Mouse (Mus musculus): ENCODE data around the gene Dab2.

The Dab2 gene

GRCm38 (mm10) chr15:6299554-6299953, at the start of gene Dab2:
Gene Dab2, plus strand, starts transcription at chr15:6299788.
- DNase-seq (ENCODE audit: low spot score in 2 of 2), result no peak

- no peak for DNase-seq (ENCODE audit: low spot score in 2 of 2)
Measured at GRCm38 (mm10) chr15:6253471-6253870, 46.1 kb upstream of the Dab2 start.

- DNase-seq (ENCODE audit: low spot score in 2 of 2), result no peak
Measured at GRCm38 (mm10) chr15:6254383-6254782, 45.2 kb upstream of the Dab2 start.

- DNase-seq (ENCODE audit: low spot score in 2 of 2), result no peak
Measured at GRCm38 (mm10) chr15:6257049-6257448, 42.5 kb upstream of the Dab2 start.

- no peak for DNase-seq (ENCODE audit: low spot score in 2 of 2)
Measured at GRCm38 (mm10) chr15:6259957-6260740, 39.4 kb upstream of the Dab2 start.

GRCm38 (mm10) chr15:6260741-6261430, 38.7 kb upstream of the Dab2 start:
- no peak for DNase-seq (ENCODE audit: low spot score in 2 of 2)

GRCm38 (mm10) chr15:6267147-6267758, 32.3 kb upstream of the Dab2 start:
- DNase-seq (ENCODE audit: low spot score in 2 of 2), result no peak

DNA sequence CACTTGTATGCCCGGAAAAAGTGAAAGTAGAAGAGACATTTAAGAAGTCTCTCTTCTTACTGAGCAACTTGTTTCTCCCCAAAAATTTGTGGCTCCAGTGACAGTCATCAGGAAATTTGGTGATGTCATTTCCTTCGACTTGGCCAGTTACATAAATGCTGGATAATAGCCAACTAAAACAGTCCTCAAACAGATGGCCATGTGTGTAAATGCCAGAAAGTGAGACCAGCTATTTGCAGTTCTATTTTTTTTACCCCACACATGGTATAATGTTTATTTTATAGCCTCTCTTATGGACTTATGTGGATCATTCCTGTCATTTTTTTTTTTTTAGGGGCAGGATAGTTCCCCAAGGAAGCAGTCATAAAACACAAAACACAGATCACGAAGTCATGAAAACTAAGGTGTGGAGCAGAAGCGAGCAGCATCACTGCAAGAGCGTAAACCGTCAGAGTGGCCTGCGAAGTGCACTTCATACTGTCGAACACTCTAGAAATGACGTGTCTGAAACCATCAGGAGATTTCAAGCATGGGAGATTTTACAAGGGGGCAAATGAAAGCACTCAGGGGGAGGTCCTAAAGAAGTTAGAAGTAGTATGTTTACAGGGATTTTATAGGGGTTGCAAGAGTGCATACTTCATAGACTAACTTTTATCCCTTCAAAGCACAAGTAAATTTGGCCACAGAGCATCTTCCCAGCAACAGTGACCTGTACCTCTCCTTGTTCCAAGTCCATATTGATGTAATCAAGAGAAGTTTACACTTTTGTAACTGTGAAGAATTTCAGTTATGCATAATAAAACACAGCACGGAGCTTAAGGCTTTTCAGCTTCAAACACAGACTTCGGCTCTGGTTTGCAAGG, 20.8 kb upstream of the Dab2 start:
- DNase-seq (ENCODE audit: low spot score in 2 of 2), result no peak

GRCm38 (mm10) chr15:6280021-6280451, 19.6 kb upstream of the Dab2 start:
- no peak for DNase-seq (ENCODE audit: low spot score in 2 of 2)

DNA sequence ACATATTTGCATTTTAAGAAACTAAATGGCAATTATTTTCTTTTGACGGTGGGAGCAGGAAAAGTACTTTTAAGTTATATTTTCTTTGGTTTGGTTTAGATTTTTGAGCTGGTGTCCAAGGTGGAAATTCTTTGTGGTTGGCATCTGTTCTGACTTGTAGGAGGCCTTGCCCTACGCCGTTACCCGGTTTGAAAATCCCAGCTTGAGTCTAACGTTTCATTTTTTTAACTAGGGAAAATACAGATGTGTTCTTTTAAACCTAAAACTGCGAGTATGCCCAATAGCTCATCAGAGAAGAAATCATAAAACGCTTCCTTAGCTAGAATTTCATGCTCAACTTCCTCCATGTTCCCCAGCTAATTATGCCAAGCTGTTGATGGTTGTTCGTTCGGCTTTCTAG, 16.3 kb upstream of the Dab2 start:
- no peak for DNase-seq (ENCODE audit: low spot score in 2 of 2)

DNA sequence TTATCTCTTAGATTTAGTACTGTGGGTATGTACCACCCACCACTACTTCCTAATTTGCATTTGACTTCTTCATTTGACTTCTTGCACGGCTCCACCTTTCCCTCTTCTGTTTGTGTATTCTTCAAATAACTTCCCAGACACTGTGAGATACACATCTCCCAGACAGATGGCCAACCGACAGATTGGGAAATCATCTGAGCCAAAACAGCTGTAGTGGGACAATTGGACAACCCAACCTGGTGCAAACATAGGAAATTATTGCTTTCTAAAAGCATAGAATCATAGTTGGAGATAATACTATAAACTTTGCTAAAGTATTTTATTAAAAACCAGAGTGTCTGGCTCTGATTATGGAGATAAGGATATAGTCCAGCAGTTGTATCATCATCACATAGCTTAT, 3.5 kb upstream of the Dab2 start:
- no peak for DNase-seq (ENCODE audit: low spot score in 2 of 2)

GRCm38 (mm10) chr15:6298726-6299125, 862 bp upstream of the Dab2 start:
- DNase-seq (ENCODE audit: low spot score in 2 of 2), result no peak

DNA sequence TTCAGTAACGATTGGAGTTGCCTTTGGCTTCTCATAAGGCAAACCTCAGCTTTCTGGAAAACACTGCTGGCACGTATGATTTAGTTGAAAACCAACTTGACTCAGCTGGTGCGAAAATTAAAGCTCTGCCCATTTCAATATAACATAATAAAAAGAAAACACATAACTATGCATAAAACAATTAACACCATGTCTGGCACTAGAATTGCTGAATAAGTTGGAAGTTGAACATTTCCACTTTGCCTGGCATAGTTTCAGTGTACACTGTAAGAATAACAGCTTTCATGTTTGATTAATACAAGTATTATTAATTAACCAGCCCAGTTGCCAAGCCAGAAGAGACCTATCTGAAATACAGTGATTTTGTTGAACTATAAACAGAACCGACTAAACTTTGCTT, 2.6 kb downstream of the Dab2 start:
- no peak for DNase-seq (ENCODE audit: low spot score in 2 of 2)

DNA sequence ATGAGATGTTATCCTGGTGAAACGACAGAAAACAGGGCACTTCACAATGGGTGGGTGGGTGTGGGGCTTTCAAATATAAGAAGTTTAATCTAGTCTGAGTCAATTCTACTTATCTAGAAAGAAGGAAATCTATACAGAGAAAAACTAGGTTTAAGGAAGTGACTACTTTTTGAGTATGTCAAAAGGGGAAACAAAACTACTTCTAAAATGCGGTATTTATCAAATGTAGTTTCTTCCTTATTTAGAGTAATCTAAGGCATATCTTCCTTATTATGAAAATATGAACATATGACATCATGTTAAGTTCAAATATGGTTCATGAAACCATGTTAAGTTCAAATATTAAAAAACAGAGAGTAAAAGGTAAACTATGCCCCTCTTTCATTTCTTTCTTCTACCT, 4.2 kb downstream of the Dab2 start:
- DNase-seq (ENCODE audit: low spot score in 2 of 2), result no peak

DNA sequence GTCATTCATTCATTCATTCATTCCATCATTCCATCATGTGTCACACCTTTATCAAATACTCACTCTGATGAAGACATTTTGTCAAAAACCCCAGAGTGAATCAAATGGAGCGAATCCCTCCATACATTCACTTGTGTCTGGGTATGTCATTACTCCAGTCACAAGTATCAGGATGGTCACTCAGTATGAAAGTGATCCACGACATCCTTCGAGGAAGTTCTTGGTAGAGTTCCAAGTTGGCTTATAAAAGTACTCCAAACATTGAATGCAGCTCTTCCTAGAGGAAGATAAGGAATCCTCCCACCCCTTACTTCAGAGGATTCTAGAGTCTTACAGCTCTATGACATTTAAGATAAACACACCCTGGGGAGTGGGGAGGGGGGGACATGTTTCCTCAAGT, 10.0 kb downstream of the Dab2 start:
- no peak for DNase-seq (ENCODE audit: low spot score in 2 of 2)

- no peak for DNase-seq (ENCODE audit: low spot score in 2 of 2)
Measured at GRCm38 (mm10) chr15:6310417-6310816, 10.8 kb downstream of the Dab2 start.

DNA sequence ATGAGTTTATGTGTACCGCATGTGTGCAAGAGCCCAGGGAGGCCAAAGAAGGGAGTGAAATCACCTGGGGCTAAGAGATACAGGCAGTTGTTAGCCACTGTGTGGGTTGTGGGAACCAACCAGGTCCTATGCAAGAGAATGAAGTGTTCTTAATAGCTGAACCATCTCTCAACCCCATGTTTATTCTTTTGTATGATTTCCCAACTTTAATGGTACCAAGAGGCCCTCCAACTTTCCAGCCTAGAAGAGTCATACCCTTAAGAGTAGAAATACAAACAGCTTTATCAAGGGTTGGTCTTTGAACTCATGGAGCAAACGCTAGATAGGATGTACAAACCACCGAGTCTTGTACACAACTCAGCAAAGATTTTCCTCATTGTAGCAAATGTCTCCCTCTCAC, 12.8 kb downstream of the Dab2 start:
- no peak for DNase-seq (ENCODE audit: low spot score in 2 of 2)

GRCm38 (mm10) chr15:6319352-6319751, 19.8 kb downstream of the Dab2 start:
- no peak for DNase-seq (ENCODE audit: low spot score in 2 of 2)

DNA sequence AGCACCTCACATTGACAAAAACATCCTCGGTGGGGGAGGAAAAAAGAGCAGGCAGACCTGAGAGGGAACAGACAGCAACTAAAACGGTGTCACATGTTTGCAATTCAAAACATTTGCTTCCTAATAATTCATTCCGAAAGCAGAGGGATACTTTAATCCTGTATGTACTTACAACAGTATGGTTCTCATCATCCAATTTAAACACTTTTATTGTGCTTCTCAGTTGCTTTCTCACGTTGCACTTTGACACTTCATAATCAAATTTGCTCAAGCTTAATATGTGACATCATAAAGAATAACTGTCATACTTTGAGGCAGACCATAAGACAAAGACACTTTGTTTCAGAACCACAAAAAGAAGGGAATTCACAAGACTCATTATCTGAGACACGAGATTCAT, 20.9 kb downstream of the Dab2 start:
- DNase-seq (ENCODE audit: low spot score in 2 of 2), result no peak

DNA sequence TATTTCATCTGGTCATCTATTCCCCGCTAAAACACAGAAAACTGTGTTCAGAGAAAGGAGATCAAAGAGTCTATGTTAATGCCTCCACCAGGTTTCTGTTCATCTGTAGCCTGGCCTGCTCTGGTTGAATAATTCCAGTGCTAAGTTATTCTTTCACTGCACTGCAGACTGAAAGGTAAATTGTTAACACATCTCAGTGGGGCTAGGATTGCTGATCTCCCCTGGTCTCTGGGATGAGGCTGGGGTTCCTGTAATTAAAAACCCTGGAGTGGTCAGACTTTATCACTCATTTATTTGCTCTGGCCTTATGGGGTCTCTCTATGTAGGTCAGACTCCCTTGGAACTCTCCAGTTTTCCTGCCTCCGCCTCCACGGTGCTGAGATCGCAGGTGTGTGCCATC, 21.7 kb downstream of the Dab2 start:
- DNase-seq (ENCODE audit: low spot score in 2 of 2), result no peak

DNA sequence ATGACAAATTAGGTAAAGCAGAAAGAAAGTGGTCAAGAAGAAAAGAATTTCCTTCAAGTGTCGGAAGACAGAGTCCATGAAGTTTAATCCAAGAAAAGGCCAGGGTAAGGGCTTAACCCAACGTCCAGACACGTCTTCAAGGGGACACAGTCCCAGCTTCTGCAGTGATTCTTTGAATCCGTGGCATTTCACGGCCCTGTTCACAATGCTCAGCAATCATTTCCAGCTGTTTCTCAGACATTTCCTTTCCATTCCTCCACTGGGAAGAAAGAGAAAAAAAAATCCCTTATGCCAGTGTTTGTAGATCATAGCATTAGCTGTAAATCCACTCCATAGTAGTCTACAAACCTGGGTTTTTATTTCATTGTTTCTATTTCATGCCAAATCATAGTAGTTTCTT, 22.7 kb downstream of the Dab2 start:
- no peak for DNase-seq (ENCODE audit: low spot score in 2 of 2)

- DNase-seq (ENCODE audit: low spot score in 2 of 2), result no peak
Measured at GRCm38 (mm10) chr15:6323577-6323976, 24.0 kb downstream of the Dab2 start.
